Mouse (Mus musculus) embryo, embryonic 11.5 days (tissue): Measurements from ENCODE around the gene Scarf1.
"Not testable (repeated sequence)": the region's sequence is repeated elsewhere in the genome, so short reads cannot be mapped to it uniquely, and the experiment has no call there.

Experiments
- DNase-seq: peaks from one replicate; pipeline ENCODE4 v3.0.0-alpha.2; 2012; ENCODE audit warnings: low read depth, low spot score

Gene Scarf1

GRCm38 (mm10) chr11:75537491-75538183 is 24.3 kb downstream of the Scarf1 start:
- no peak for DNase-seq

GRCm38 (mm10) chr11:75538184-75538969 is 25.0 kb downstream of the Scarf1 start:
- DNase-seq = no peak

DNA sequence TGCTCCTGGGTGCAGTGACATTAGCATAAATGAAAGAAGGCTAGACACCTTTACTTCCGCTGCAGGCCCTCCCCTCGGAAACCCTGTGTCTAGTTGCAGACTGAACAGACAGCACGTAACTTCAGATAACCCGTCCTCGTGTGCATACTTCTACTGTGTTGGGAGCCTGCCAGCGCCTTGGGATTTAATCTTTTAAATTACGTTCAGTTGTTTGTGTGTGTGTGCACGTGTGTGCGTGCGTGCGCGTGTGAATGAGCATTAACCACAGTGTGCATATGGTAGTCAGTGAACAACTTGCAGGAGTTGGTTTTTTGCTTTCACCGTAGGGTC is 25.6 kb downstream of the Scarf1 start:
- DNase-seq = no peak

DNA sequence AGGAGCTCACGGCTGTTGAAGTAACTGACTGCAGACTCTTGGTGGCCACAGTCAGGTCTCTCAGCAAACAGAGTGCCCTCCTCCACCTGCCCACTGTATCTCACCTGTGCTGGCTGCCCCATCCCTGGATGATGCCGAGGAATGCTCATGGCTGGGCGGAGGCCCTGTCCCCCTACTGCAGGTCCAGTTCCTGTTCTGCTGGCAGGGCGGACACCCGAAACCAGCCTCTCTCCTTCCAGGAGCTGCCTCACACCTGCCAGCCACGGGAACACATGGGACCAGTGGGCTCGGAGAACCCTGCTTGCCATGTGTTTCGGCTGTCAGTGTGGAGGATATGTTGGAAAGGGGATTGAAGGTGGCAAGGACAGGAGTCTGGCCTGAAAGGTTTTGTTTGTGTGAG is 26.9 kb downstream of the Scarf1 start:
- no peak for DNase-seq

DNA sequence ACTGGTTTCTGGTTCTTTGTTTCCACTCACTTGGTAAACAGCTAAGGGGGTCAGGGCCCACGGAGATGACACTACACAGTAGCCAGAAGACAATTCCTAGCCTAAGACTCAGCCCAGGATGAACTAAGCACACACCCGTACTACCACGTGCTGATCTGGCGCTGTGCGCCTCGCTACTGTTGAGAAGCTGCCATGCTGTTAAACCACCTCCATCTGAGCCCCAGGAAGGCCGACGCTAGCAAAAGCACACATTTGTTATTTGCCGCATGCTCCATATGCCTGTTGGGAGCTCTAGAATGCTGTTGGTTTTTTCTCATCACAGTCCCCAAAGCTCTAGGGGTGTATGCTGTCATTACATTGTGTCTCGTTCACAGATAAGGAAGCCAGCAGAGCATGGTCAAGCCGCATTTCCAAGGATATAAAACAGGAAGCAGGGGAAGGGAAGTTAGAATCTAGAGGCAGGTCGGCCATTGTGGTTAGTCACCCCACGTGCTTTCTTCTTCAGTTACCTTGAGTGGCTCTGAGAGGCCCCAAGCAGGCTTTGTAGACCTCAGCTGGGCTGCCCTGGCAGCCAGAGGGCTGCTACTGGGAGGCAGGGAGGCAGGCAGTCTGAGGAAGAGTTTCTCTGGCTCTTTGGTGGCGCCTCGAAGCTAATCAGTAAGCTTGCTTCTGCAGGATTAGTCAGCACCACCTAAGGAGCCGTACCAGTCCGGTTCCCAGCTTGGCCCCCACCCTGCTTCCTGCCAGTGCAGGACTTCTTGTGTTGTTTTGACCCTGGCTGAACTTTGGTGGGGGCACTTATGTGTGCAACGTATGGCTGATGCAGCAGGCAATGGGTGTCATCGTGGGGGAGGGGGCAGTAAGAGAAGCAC is 27.6 kb downstream of the Scarf1 start:
- DNase-seq = no peak

- DNase-seq = no peak
These were observed 31.4 kb downstream of the Scarf1 start for GRCm38 (mm10) chr11:75544713-75545112.

- no peak for DNase-seq
These were observed 32.7 kb downstream of the Scarf1 start for GRCm38 (mm10) chr11:75546057-75546456.

- DNase-seq = no peak
These were observed 36.3 kb downstream of the Scarf1 start for GRCm38 (mm10) chr11:75549658-75550111.

DNA sequence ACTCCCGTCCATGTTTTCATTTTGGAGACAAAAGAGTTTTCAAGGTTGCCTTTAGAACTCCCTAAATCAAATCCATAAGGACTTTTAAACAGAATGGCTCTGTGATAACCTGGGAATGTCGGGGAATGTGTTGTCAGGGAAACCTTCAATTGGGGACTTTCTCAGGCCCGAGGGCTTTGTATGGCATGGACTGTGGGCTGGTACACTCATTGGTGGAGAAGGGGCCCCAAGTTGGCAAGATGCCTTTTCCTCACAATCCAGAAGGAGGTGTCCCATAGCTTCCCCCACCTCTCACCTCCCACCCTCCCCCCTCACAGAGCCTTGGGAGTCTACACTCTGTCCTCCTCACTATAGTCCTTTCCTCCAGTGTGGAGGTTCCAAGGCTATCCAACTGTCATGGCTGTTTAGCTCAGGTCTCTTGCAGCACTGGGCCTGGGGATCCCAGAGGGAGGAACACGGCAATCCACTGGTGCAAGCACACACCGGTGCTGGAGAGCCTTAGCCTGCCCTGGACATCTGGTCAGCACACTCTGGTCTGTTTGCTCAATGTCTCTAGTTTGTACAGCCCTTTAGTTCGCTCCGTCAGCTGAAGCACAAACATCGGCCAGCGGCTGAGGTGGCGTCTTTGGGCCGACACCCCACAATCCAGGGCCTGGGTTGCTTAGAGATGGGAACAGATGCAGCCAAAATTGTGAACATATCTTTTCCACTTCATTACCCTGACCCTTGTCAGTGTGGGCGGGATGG is 37.0 kb downstream of the Scarf1 start:
- no peak for DNase-seq

- no peak for DNase-seq
These were observed 38.0 kb downstream of the Scarf1 start for GRCm38 (mm10) chr11:75551321-75551720.

DNA sequence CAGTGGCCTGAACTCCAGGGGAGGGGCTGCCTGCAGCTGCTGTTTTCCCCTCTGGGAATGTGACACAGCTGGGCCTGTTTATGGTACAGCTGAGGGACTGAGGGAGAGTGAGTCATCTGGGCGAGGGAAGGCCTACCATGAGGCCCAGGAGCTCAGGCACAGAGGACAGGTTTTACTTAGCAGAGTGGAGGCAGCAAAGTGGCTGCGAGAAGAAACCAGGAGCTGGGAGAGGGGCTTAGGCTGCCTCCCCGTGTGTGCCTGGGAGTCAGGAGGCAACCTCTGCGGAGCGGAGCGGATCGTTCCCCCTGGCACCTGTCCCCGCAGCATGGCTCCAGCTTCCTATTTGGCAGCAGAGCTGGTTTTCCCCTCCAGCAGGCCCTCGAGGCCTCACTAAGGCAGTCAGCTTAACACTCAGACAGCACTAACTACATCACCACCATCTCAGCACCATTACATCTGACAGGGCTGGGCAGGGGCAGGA is 38.7 kb downstream of the Scarf1 start:
- no peak for DNase-seq

DNA sequence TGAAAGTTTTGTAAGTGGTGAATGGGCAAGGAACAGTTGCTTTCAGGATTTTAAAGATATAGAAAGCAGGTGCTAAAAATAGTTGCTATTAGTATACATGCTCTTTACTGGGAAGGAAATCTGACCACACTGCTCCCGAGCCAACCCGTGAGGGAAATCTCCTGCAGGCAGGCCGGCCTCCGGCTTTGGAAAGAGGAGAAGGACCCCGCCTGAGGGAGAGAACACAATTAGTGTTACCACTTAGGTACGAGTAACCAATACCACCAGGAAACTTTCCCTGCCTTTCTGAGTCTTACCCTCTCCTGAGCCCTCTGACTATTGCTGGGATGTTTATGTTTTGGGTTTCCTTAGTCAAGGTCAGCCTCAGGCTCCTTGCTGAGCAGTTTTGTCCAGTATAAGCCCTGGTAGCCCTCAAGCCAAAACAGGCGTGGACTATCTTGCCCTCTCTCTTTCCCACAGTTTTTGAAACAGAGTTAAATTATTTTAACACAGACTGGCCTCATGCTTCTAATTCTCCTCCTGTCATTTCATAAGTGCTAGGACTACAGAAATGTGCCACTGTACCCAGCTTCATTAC is 39.7 kb downstream of the Scarf1 start:
- no peak for DNase-seq

DNA sequence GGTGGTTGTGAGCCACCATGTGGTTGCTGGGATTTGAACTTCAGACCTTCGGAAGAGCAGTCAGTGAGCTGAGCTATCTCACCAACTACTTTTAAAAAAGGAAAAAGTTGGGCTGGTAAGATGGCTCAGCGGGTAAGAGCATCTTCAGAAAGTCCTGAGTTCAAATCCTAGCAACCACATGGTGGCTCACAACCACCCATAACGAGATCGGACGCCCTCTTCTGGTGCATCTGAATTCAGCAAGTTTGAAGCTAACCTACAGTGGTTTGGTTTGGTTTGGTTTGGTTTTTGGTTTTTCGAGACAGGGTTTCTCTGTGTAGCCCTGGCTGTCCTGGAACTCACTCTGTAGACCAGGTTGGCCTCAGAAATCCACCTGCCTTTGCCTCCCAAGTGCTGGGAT is 42.7 kb downstream of the Scarf1 start:
- DNase-seq = not testable (repeated sequence)

GRCm38 (mm10) chr11:75557142-75557541 is 43.8 kb downstream of the Scarf1 start:
- no peak for DNase-seq

- DNase-seq = no peak
These were observed 44.8 kb downstream of the Scarf1 start for GRCm38 (mm10) chr11:75558101-75558500.

DNA sequence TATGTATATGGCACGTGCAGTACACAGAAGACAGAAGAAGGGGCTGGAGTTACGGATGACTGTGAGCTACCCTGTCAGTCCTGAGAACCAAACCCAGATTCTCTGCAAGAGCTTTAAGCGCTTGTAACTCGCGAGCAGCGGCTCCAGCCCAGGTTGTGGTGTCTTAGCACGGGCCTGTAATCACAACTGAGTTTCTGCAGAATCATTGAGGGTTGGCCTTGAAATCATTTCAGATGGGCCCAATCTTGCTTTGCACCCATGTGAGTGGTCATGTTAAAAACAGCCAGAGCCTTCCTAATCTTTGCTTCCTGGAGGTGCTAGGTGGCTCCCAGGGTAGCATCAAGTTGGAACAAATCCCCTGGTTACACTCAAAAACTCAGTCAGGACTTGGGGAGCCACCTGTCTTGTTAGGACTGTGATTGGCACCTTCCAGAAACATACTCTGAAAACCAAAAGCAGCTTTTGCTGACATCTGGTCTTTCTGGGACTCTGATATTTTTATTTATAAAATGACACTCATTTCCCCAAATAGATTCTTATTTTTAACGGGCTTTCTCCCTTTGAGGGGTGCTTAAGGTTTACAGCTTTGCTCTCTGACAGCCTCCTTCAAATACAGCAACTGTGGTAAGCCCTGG is 46.6 kb downstream of the Scarf1 start:
- no peak for DNase-seq

DNA sequence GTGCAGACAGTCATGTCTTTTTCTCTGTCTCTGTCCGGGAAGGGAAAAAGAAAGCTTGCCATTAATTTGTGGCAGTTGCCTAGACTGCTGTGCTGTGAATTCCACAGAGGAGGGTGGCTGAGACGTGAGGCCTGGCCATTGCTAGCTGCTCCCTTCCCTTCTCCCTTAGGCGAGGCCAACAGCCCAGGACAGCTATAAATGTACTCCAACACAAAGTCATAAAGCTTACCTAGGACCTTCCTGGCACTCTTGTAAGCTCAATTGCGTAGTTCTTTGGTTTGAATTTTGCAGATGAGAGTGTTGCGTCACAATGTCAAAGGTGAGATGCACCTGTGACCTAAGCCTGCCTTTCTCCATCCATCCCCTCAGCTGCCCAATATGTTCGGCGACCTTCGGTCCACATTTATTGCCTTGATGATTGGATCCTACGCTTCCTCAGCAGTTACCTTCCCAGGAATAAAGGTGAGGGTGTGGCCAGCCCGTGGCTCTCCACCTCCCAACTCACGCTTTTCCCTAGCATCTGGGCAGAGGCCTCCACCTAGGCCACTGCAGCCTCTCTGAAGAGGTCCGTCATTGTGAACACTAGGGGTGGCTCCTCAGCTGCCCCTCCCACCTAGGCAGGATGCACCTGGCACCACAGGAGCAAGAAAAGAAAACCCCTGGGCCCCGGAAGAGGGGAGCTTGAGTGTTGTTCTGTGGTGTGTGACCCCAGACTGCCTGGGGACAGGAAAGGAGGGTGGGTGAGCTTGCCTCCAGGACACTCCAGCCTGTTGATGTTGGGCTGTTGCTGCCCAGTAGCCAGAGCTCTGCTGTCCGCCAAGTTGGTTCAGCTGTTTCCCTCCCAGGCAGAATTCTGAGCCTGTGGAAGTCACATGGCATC is 47.4 kb downstream of the Scarf1 start:
- no peak for DNase-seq

GRCm38 (mm10) chr11:75561410-75561791 is 48.1 kb downstream of the Scarf1 start:
- DNase-seq = no peak

- no peak for DNase-seq
These were observed 49.5 kb downstream of the Scarf1 start for GRCm38 (mm10) chr11:75562840-75563239.
